Mouse (Mus musculus) erythroblast, adult 5-6 weeks (primary cell): ENCODE measurements around the gene Ecm1. TPM values are rescaled to one million over a fixed set of nuclear protein-coding genes. Genes with fewer than 3 reads are reported as not detected.
A peak's percentile ranks its signal among the peaks of the same experiment; 100 is the strongest.
"Not testable (repeated sequence)": the region's sequence is repeated elsewhere in the genome, so short reads cannot be mapped to it uniquely, and the experiment has no call there.

Source experiments
- ATAC-seq: replicated peaks from 2 replicates; pipeline ENCODE4 v1.8.0; 2016; ENCODE audit warnings: moderate number of reproducible peaks, mild to moderate bottlenecking, moderate TSS enrichment, inconsistent platforms; ENCODE audit not compliant: poor library complexity, low FRiP score, severe bottlenecking
- total RNA-seq, 2 experiments: library from RNA; stranded (forward) in 1 of 2; stranded (reverse) in 1 of 2; fragments of 150-400 nt in 1 of 2; fragments of 200-764, 138-1000 nt in 1 of 2; gene quantifications; 2 replicates each; pipeline versions ENCODE4 v1.2.3 to v1.2.4; 2015 to 2017; ENCODE audit warnings: low replicate concordance in 2 of 2

Ecm1 gene
- total RNA-seq, 2 experiments from 2014 or later = 1.1 TPM; not detected in 1

DNA sequence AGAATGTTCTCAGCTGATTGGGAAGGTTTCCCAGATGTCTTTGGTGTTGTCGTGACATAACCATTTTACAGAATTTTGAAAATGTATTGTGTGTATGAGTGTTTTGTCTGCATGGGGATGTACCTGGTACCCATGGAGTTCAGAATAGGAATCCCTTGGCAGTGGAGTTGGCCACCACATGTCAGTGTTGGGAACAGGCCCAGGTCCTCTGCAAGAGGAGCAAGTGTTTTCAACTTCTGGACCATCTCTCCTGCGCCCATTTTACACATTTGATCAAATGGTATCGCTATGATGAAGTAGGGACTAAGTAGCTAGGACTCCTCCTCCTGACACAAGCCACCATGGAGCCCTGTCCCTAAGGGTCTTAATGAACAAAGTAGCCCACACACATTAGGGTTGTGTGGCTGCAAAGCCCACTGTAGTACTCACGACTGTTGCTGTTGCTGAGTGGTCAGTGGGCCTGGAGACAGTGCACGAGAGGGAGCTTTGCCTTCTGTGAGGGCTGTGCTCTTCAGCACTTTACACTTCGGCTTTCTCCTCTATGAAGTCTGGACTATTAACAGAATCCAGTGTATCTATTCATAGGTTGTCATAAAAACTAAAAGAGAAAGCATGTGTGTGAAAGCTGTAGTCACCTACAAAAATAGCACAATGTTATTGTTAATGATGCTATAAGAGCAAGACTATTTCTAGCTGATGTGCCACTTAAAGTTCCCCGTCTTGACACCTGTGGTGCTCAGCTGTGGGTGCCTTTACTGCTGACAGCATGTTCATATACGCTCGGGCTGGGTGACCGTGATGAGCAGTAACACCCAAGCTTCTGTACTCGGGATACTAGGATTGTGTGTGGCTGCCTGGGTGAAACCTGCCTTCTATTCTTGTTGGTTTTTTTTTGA is 44.3 kb downstream of the Ecm1 start:
- ATAC-seq = no peak

DNA sequence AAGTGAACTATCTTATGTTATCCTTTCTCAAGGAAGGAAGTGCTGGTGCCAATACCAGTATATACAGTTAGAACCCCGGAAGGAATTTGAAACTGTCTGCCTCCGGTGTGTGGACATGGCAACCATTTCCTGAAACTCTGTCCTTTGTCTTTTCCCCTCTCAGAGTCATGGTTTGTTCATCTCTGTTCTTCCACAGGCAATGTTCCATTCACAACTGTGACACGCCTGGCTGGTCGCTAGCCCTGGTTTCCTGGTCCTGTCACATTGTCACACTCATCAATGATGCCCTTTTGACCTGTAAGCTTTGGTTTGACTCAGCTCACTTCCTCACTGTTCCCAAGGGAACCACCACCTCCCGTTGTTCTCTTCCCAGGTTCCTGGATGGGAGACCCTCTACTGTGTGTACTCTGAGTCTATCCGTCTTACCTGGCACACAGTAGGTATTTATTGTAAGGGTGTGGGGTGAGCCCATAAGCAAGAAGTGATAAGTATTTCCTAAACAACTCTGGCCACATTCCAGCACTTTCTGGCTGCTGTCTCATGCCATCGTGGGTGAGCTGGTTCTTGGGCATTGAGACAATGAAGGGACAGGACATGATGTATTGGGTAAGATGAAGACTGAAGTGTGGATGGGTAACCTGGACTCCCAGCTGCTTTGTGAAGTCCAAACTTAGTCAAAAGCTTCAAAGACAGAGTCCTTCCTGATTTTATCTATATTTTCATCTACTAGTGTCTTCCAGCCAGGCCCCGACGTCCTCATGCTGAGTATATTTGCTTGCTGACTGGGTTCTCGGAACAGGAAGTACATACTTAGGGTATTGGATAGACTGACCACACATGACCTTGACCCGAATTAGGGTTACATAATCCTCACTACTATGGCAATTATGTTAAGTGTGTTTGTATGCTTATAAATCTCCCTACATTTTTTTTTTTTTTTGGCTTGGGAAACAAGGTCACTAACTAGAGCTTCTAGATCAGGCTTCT is 45.3 kb downstream of the Ecm1 start:
- ATAC-seq = no peak

DNA sequence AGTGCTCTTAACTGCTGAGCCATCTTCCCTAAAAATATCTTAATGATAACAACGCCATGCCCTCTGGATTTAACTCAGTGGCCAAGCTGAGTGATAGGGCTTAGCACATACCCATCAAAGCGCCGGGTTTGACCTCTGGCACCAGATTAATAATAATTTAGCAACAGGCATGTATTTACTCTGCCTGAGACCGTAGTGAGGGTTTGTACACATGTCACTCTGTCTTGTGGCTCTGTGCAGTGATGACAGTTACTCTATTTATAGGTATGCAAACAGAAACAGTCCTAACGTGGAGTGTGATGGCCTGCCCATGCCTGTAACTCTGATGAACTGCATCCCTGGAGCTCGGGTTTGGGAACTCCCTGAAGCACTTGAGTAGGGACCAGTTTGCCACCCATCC is 46.7 kb downstream of the Ecm1 start:
- no peak for ATAC-seq

DNA sequence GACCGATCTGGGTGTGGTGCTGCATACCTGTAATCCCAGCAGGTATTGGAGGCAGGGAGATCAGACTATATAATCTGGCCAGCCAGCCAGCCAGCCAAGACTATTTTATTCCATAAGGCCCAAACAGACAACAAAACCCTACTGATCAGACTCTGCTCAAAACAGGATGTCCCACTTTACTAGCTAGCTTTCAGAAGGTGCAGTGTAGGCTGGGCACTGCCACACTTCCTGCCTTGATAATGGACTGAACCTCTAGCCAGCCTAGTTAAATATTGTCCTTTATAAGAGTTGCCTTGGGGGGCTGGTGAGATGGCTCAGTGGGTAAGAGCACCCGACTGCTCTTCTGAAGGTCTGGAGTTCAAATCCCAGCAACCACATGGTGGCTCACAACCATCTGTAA is 48.8 kb downstream of the Ecm1 start:
- ATAC-seq = not testable (repeated sequence)

GRCm38 (mm10) chr3:95689940-95690339 is 49.4 kb downstream of the Ecm1 start:
- ATAC-seq = no peak

DNA sequence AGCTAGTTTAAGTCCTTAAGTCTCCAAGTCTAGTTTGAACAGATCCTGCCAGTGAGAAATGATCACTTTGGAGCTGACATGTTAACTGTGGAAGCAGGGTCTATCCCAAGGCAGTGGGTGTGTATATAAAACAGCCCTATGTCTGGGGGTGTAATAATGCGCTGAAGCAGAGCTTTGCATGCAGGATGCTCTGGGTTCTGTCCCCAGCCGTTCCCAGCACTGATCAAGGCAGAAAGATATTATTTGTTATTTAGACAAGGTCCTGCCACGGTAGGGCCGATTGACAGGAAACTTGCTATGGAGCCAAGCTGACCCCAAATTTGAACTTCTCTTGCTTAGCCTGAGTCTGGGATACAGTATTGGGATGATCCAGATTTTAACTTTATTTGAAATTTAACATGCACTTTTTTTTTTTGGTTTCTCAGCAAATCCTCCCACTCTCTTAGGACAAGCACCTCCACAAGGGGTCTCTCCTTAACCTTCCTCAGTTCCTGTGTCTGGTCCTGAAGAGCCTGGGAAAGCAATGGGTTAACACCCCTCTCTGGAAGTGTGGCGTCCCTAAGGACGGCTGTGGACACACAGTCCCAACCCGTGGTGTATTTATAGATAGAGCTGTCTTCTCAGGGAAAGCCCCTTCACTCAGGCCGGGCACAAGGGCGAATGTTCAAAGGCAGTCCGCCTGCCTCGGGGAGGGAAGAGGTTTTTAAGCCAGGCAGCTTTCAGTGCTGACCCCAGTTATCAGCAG is 50.0 kb downstream of the Ecm1 start:
- no peak for ATAC-seq

DNA sequence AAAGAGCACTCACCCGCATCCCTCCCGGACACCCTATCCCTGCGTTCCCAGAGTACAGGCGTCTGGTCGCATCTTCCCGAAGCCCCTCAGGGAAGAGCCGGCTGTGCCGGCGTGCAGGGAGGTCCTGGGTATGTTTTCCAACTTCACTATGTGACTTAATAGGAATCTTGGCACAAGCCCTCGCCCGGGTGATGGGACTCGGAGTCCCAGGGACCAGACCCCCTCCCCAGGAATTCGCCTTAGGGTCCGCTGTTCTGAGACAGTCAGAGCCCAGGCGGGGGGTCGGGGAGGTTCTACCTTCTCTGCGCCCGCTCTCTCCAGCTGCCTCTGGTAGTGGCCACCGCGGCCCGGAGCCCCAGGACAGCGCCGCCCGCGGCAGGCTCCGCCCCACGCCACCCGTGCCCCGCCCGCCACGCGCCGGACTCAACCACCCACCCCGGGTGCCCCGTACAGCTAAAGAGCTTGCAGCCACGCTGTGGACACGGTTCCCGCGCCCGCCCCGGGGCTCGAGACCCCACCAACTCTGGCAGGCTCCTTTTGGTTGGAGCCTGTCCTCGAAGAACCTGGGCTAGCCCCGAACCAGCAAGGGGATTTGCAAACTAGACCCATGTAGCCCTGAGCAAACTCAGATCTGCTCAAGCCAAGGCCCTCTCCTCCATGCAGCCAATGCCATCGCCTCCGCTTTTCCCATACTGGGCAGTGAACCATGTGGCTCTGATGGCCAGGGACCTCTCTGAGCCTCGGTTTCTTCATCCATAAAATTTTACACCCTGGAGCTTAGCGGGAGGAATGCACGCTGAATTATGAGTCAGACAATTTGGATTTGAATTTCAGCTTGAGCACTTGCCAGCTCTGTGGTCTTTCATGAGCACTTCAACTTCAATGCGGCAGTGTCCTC is 51.6 kb downstream of the Ecm1 start, which contains the start of gene Adamtsl4:
Gene Adamtsl4 (minus strand): TSS at position 394 of the 898 bp plus-strand sequence.
- ATAC-seq = peak; percentile 71

DNA sequence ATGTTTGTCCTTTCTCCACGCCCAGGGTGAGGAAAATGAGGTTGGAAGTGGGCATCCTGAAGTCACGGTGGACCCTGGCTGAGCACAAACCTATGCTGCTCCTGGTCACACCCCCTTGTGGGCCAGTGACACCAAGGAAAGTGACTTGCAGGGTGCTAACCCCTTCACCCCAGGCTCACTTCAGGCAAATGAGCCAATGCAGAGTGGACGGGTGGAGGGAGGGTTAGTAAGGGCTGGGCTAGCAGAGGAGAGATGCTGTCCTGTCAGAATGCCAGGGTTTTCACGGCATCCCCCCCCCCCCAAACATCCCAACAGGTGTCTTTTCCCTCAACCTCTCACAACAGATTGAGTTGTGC is 52.2 kb downstream of the Ecm1 start:
- no peak for ATAC-seq

DNA sequence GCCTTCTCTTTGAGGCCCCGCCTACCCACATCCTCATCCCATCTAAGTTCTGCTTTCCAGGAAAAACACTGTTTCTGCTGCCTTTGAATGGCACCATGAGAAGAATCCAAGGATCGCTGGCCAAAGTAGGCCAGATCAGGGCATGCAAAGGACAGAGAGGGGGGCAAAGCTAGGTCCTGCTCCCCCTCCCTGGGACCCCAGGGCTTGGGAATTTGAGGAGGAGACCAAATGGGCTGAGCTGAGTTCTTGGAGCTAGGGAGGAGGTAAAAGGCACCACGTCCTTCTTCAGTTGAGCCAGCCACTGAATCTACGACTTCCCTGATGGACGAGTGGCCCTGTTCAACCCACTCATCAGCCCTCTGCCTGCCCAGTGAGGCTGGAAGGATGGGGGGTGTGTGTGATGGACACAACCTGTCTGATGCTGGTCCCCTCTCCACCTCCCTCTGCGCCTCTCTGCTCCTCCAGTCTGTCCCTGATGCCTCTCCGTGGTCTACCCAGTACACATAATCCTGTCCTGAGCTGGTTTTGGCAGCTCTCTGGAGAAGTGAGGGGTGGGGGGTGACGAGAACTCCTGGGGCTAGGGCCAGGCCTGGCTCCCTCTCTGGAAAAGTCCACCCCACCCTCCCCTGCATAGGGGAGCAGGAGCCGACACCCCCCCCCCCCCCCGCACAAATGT is 52.7 kb downstream of the Ecm1 start:
- ATAC-seq = no peak

DNA sequence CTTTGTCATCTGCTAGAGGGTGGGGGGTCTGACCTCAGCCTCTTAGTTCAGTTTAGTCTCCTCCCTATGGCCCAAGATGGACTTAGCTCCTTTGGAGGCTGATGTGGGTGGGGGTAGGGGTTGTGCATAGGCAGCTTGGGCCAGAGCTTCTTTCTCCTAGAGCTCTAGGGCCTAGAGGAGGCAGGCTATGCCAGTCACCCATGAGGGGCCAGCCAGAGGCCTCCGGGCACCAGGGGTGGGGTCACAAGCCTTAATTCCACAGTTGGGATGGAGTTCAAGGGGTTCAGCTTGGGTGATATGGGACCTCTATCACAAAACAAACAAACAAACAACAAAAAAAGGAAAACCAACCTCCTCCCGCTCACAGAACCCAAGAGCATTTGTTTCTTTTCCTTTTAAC is 53.7 kb downstream of the Ecm1 start:
- no peak for ATAC-seq

DNA sequence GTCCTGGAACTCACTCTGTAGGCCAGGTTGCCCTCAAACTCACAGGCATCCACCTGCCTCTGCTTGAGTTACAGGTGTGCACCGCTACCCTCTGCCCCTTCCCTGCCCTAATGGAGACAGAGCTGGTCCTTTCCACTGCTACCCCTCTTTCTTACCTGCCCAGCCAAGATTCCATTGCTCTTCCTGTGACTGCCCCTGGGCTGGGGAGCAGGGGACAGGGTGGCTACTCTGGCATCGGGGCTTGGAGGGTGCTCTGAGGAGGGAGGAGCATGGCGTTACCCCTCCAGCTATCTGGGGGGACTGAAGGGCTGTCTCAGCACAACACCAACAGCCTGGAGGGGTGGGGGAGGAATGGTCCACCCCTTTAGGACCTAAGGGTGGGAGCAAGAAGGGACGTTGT is 54.1 kb downstream of the Ecm1 start:
- no peak for ATAC-seq

- ATAC-seq = no peak
Observed at GRCm38 (mm10) chr3:95684846-95685245, 54.5 kb downstream of the Ecm1 start.

Other genes with a start within 250 kb of the Ecm1 start
- 5.2 TPM in 1 of 2 replicates, not detected in the other for gene Ctsk, start 240.3 kb downstream of the Ecm1 start, total RNA-seq (2015; ENCODE audit: low replicate concordance)
- 1.0 TPM in 1 of 2 replicates, not detected in the other for gene Ctsk, start 240.3 kb downstream of the Ecm1 start, total RNA-seq (2017; ENCODE audit: low replicate concordance)
- gene Ctss, start 212.8 kb downstream of the Ecm1 start, total RNA-seq (2015; ENCODE audit: low replicate concordance) = 96.5 and 125 TPM in 2 replicates
- 142 and 143 TPM in 2 replicates for gene Ctss, start 212.8 kb downstream of the Ecm1 start, total RNA-seq (2017; ENCODE audit: low replicate concordance)
- gene Hormad1, start 179.9 kb downstream of the Ecm1 start, total RNA-seq (2015; ENCODE audit: low replicate concordance) = not detected in 2 replicates
- not detected in 2 replicates for gene Hormad1, start 179.9 kb downstream of the Ecm1 start, total RNA-seq (2017; ENCODE audit: low replicate concordance)
- 73.8 and 84.0 TPM in 2 replicates for gene Golph3l, start 150.6 kb downstream of the Ecm1 start, total RNA-seq (2015; ENCODE audit: low replicate concordance)
- 115 and 116 TPM in 2 replicates for gene Golph3l, start 150.6 kb downstream of the Ecm1 start, total RNA-seq (2017; ENCODE audit: low replicate concordance)
- gene Ensa, start 114.6 kb downstream of the Ecm1 start, total RNA-seq (2015; ENCODE audit: low replicate concordance) = 30.9 and 34.1 TPM in 2 replicates
- gene Ensa, start 114.6 kb downstream of the Ecm1 start, total RNA-seq (2017; ENCODE audit: low replicate concordance) = 52.8 and 58.1 TPM in 2 replicates
- 83.2 and 113 TPM in 2 replicates for gene Mcl1, start 80.8 kb downstream of the Ecm1 start, total RNA-seq (2015; ENCODE audit: low replicate concordance)
- 70.6 and 76.3 TPM in 2 replicates for gene Mcl1, start 80.8 kb downstream of the Ecm1 start, total RNA-seq (2017; ENCODE audit: low replicate concordance)
- not detected in 2 replicates for gene Adamtsl4, start 51.7 kb downstream of the Ecm1 start, total RNA-seq (2015; ENCODE audit: low replicate concordance)
- gene Adamtsl4, start 51.7 kb downstream of the Ecm1 start, total RNA-seq (2017; ENCODE audit: low replicate concordance) = not detected in 2 replicates
- gene Tars2, start 20.6 kb upstream of the Ecm1 start, total RNA-seq (2015; ENCODE audit: low replicate concordance) = 3.7 and 15.3 TPM in 2 replicates
- gene Tars2, start 20.6 kb upstream of the Ecm1 start, total RNA-seq (2017; ENCODE audit: low replicate concordance) = 3.1 and 7.2 TPM in 2 replicates
- 26.7 and 30.7 TPM in 2 replicates for gene Rprd2, start 79.3 kb upstream of the Ecm1 start, total RNA-seq (2015; ENCODE audit: low replicate concordance)
- gene Rprd2, start 79.3 kb upstream of the Ecm1 start, total RNA-seq (2017; ENCODE audit: low replicate concordance) = 12.4 and 14.9 TPM in 2 replicates
- gene Prpf3, start 116.3 kb upstream of the Ecm1 start, total RNA-seq (2015; ENCODE audit: low replicate concordance) = 6.0 and 12.5 TPM in 2 replicates
- gene Prpf3, start 116.3 kb upstream of the Ecm1 start, total RNA-seq (2017; ENCODE audit: low replicate concordance) = 14.6 and 21.2 TPM in 2 replicates
- 35.5 and 95.7 TPM in 2 replicates for gene Mrps21, start 131.9 kb upstream of the Ecm1 start, total RNA-seq (2015; ENCODE audit: low replicate concordance)
- gene Mrps21, start 131.9 kb upstream of the Ecm1 start, total RNA-seq (2017; ENCODE audit: low replicate concordance) = 87.3 and 106 TPM in 2 replicates
- gene Ciart, start 142.7 kb upstream of the Ecm1 start, total RNA-seq (2015; ENCODE audit: low replicate concordance) = not detected in 2 replicates
- not detected in 2 replicates for gene Ciart, start 142.7 kb upstream of the Ecm1 start, total RNA-seq (2017; ENCODE audit: low replicate concordance)
- 19.0 and 37.9 TPM in 2 replicates for gene BC028528, start 152.4 kb upstream of the Ecm1 start, total RNA-seq (2015; ENCODE audit: low replicate concordance)
- 7.0 and 15.9 TPM in 2 replicates for gene BC028528, start 152.4 kb upstream of the Ecm1 start, total RNA-seq (2017; ENCODE audit: low replicate concordance)
- 8.8 and 13.1 TPM in 2 replicates for gene Aph1a, start 154.4 kb upstream of the Ecm1 start, total RNA-seq (2015; ENCODE audit: low replicate concordance)
- 6.1 and 9.8 TPM in 2 replicates for gene Aph1a, start 154.4 kb upstream of the Ecm1 start, total RNA-seq (2017; ENCODE audit: low replicate concordance)
- not detected in 2 replicates for gene Car14, start 165.1 kb upstream of the Ecm1 start, total RNA-seq (2015; ENCODE audit: low replicate concordance)
- gene Car14, start 165.1 kb upstream of the Ecm1 start, total RNA-seq (2017; ENCODE audit: low replicate concordance) = not detected in 2 replicates
- 37.6 and 46.3 TPM in 2 replicates for gene Anp32e, start 189.7 kb upstream of the Ecm1 start, total RNA-seq (2015; ENCODE audit: low replicate concordance)
- gene Anp32e, start 189.7 kb upstream of the Ecm1 start, total RNA-seq (2017; ENCODE audit: low replicate concordance) = 212 and 278 TPM in 2 replicates